Comparison of ENCODE assay signal across 20 mouse cellular contexts in genomic region chr7:135968638-135969037, GRCm38 (mm10).
"Had no signal": no experiment of that assay in that cellular context is flagged by ENCODE, and none has a peak within 500 bp of the region (broad histone marks: within the 10 kb centered on the region; RNA-seq: fewer than 3 reads in every experiment).

No protein-coding gene starts in this region.

- ATAC-seq: liver, postnatal 0 days; midbrain, embryonic 13.5 days had no signal

- H3K9me3 ChIP-seq: limb, embryonic 12.5 days; limb, embryonic 15.5 days; lung, embryonic 15.5 days; midbrain, embryonic 13.5 days; neural tube, embryonic 12.5 days; neural tube, embryonic 15.5 days; stomach, embryonic 15.5 days had no signal

- H3K4me1 ChIP-seq: limb, embryonic 15.5 days had no signal

- H3K4me2 ChIP-seq: limb, embryonic 12.5 days; limb, embryonic 15.5 days; liver, embryonic 11.5 days; lung, embryonic 15.5 days; midbrain, embryonic 13.5 days; neural tube, embryonic 12.5 days; neural tube, embryonic 15.5 days; stomach, embryonic 15.5 days had no signal

- H3K27ac ChIP-seq: kidney, postnatal 0 days; limb, embryonic 12.5 days; limb, embryonic 15.5 days; liver, embryonic 14.5 days; lung, embryonic 15.5 days; midbrain, embryonic 13.5 days; neural tube, embryonic 12.5 days; neural tube, embryonic 15.5 days; stomach, embryonic 15.5 days had no signal

- H3K9ac ChIP-seq: limb, embryonic 12.5 days; limb, embryonic 15.5 days; liver, embryonic 14.5 days; liver, postnatal 0 days; lung, embryonic 15.5 days; midbrain, embryonic 13.5 days; neural tube, embryonic 12.5 days; neural tube, embryonic 15.5 days; stomach, embryonic 15.5 days had no signal

- H3K36me3 ChIP-seq: limb, embryonic 12.5 days; limb, embryonic 15.5 days; lung, embryonic 15.5 days; midbrain, embryonic 13.5 days; neural tube, embryonic 12.5 days; neural tube, embryonic 15.5 days; stomach, embryonic 15.5 days had no signal

- H3K27me3 ChIP-seq: limb, embryonic 12.5 days; limb, embryonic 15.5 days; lung, embryonic 15.5 days; midbrain, embryonic 13.5 days; neural tube, embryonic 12.5 days; neural tube, embryonic 15.5 days; stomach, embryonic 15.5 days had no signal

- H3K4me3 ChIP-seq: limb, embryonic 12.5 days; limb, embryonic 15.5 days; lung, embryonic 15.5 days; midbrain, embryonic 13.5 days; neural tube, embryonic 12.5 days; neural tube, embryonic 15.5 days; stomach, embryonic 15.5 days had no signal

- DNase-seq: kidney, adult 2 months; kidney, postnatal 25 days; left cerebral cortex, postnatal 4 days; liver, postnatal 0 days; lung, postnatal 10 days; lung, postnatal 4 days; right cerebral cortex, adult 18-20 months; right cerebral cortex, postnatal 14 days; right cerebral cortex, postnatal 4 days; thymus, postnatal 25 days had no signal
